Mouse (Mus musculus) neural tube, embryonic 11.5 days (tissue): ENCODE data around the gene Zbtb16. TPM values are rescaled to one million over a fixed set of nuclear protein-coding genes. Genes with fewer than 3 reads are reported as not detected.
A peak's percentile ranks its signal among the peaks of the same experiment; 100 is the strongest.

Source experiments
- ATAC-seq: fragments of 200-750 bp; cut with Nextera tagmentation; 2 replicates; pipeline ENCODE4 v1.8.0; 2017; ENCODE audit warnings: moderate number of reproducible peaks, mild to moderate bottlenecking, moderate TSS enrichment, moderate library complexity; ENCODE audit not compliant: insufficient read depth, low FRiP score, low TSS enrichment
- DNase-seq: peaks from one replicate; pipeline ENCODE4 v3.0.0-alpha.2; 2015; ENCODE audit warnings: low spot score
- H3K27ac ChIP-seq: fragments of 300-500 bp; sonication (generic); 2 replicates; pipeline ENCODE4 v1.5.1; 2014; ENCODE audit warnings: low read depth, mild to moderate bottlenecking, low read length
- H3K27me3 ChIP-seq: fragments of 300-500 bp; sonication (generic); 2 replicates; pipeline ENCODE4 v1.6.1; 2014; ENCODE audit warnings: mild to moderate bottlenecking, low read length, mixed read lengths; ENCODE audit not compliant: control insufficient read depth, insufficient read depth
- H3K36me3 ChIP-seq: fragments of 300-500 bp; sonication (generic); 2 replicates; pipeline ENCODE4 v1.6.1; 2014; ENCODE audit warnings: mild to moderate bottlenecking, low read length, moderate library complexity, mixed read lengths; ENCODE audit not compliant: control insufficient read depth, insufficient read depth
- H3K4me1 ChIP-seq: fragments of 300-500 bp; sonication (generic); 2 replicates; pipeline ENCODE4 v1.6.1; 2014; ENCODE audit warnings: low read length, mixed read lengths; ENCODE audit not compliant: control insufficient read depth, insufficient read depth
- H3K4me2 ChIP-seq: fragments of 300-500 bp; sonication (generic); 2 replicates; pipeline ENCODE4 v1.6.1; 2014; ENCODE audit warnings: low read depth, mild to moderate bottlenecking, moderate library complexity
- H3K4me3 ChIP-seq: fragments of 300-500 bp; sonication (generic); 2 replicates; pipeline ENCODE4 v1.5.1; 2014; ENCODE audit warnings: low read depth, low read length
- H3K9ac ChIP-seq: fragments of 300-500 bp; sonication (generic); 2 replicates; pipeline ENCODE4 v1.6.1; 2014; ENCODE audit warnings: mild to moderate bottlenecking, low read length
- H3K9me3 ChIP-seq: fragments of 300-500 bp; sonication (generic); 2 replicates; pipeline ENCODE4 v1.6.1; 2016; ENCODE audit warnings: low read length; ENCODE audit not compliant: control insufficient read depth
- WGBS: fragments of 180-500 bp; shearing (Covaris S2); extraction: QIAGEN DNeasy Blood & Tissue Kit; methylation state at CpG from one replicate; pipeline ENCODE4 v1.1.7; 2014; 5-methylcytosine and 5-hydroxymethylcytosine counted together
- polyA plus RNA-seq: library from polyadenylated mRNA; unstranded; fragments of >200 nt; fragmentation: Nextera tagmentation; extraction: Ambion mirVana; gene quantifications from 2 replicates; pipeline ENCODE4 v1.2.1, GENCODE M21; 2014

The Zbtb16 gene
- polyA plus RNA-seq, 1 experiment from 2014 or later: 8.0 TPM

GRCm38 (mm10) chr9:48655525-48656169 is 180.4 kb downstream of the Zbtb16 start:
- no peak overlapping the region for H3K9ac ChIP-seq
- H3K36me3 ChIP-seq: no peaks in the 10 kb centered on the region
- H3K9me3 ChIP-seq: no peaks in the 10 kb centered on the region
- H3K27me3 ChIP-seq: no peaks in the 10 kb centered on the region
- H3K27ac ChIP-seq: no peak overlapping the region
- 37% methylated on average over 5 of the region's 5 CpGs for WGBS
- ATAC-seq (no peak), DNase-seq (no peak)
- no peak overlapping the region for H3K4me2 ChIP-seq
- no peaks in the 10 kb centered on the region; the same call in 1 of the 2 replicates for H3K4me1 ChIP-seq
- no peak overlapping the region for H3K4me3 ChIP-seq

GRCm38 (mm10) chr9:48654730-48655129 is 181.3 kb downstream of the Zbtb16 start:
- WGBS: 12% methylated on average over 8 of the region's 8 CpGs

GRCm38 (mm10) chr9:48653399-48654070 is 182.5 kb downstream of the Zbtb16 start:
- H3K27me3 ChIP-seq: no peaks in the 10 kb centered on the region
- 50% methylated on average over 7 of the region's 7 CpGs for WGBS
- H3K36me3 ChIP-seq: no peaks in the 10 kb centered on the region
- no peak overlapping the region for H3K27ac ChIP-seq
- ATAC-seq (no peak), DNase-seq (no peak)
- no peak overlapping the region for H3K4me2 ChIP-seq
- H3K4me3 ChIP-seq: no peak overlapping the region
- peaks cover 18% of the 10 kb centered on the region for H3K4me1 ChIP-seq
- H3K9me3 ChIP-seq: no peaks in the 10 kb centered on the region
- H3K9ac ChIP-seq: no peak overlapping the region

More at GRCm38 (mm10) chr9:48654730-48655129, 181.3 kb downstream of the Zbtb16 start:
- peaks cover 7% of the 10 kb centered on the region for H3K4me1 ChIP-seq
- H3K36me3 ChIP-seq: no peaks in the 10 kb centered on the region
- H3K27me3 ChIP-seq: no peaks in the 10 kb centered on the region
- H3K4me2 ChIP-seq: no peak overlapping the region
- H3K9ac ChIP-seq: no peak overlapping the region
- no peak for DNase-seq
- no peak overlapping the region for H3K4me3 ChIP-seq
- no peak overlapping the region for H3K27ac ChIP-seq
- H3K9me3 ChIP-seq: no peaks in the 10 kb centered on the region
- no peak for ATAC-seq

- no peak overlapping the region for H3K4me3 ChIP-seq
- H3K4me2 ChIP-seq: no peak overlapping the region
- H3K27me3 ChIP-seq: no peaks in the 10 kb centered on the region
- no peaks in the 10 kb centered on the region for H3K36me3 ChIP-seq
- no peak overlapping the region for H3K9ac ChIP-seq
- DNase-seq (no peak), ATAC-seq (no peak)
- 41% methylated on average over 4 of the region's 4 CpGs for WGBS
- H3K27ac ChIP-seq: no peak overlapping the region
- no peaks in the 10 kb centered on the region for H3K9me3 ChIP-seq
- H3K4me1 ChIP-seq: peaks cover 30% of the 10 kb centered on the region
Observed at GRCm38 (mm10) chr9:48652026-48652425, 184.0 kb downstream of the Zbtb16 start.

GRCm38 (mm10) chr9:48650846-48651245 is 185.2 kb downstream of the Zbtb16 start:
- H3K36me3 ChIP-seq: no peaks in the 10 kb centered on the region
- peaks cover 30% of the 10 kb centered on the region for H3K4me1 ChIP-seq
- H3K4me2 ChIP-seq: no peak overlapping the region
- 77% methylated on average over 2 of the region's 2 CpGs for WGBS
- no peaks in the 10 kb centered on the region for H3K27me3 ChIP-seq
- no peaks in the 10 kb centered on the region for H3K9me3 ChIP-seq
- no peak overlapping the region for H3K9ac ChIP-seq
- H3K27ac ChIP-seq: no peak overlapping the region
- no peak overlapping the region for H3K4me3 ChIP-seq
- DNase-seq (no peak), ATAC-seq (no peak)

GRCm38 (mm10) chr9:48649851-48650685 is 186.0 kb downstream of the Zbtb16 start:
- no peaks in the 10 kb centered on the region for H3K36me3 ChIP-seq
- no peak overlapping the region for H3K4me3 ChIP-seq
- DNase-seq (no peak), ATAC-seq (no peak)
- peak overlapping the region; percentile 45 for H3K4me2 ChIP-seq
- H3K9ac ChIP-seq: no peak overlapping the region
- WGBS: 27% methylated on average over 17 of the region's 17 CpGs
- peak overlapping the region; percentile 79; the same call in 1 of the 2 replicates for H3K27ac ChIP-seq
- H3K27me3 ChIP-seq: no peaks in the 10 kb centered on the region
- peaks cover 30% of the 10 kb centered on the region for H3K4me1 ChIP-seq
- no peaks in the 10 kb centered on the region for H3K9me3 ChIP-seq

- under 1% methylated on average over 21 of the region's 22 CpGs for WGBS
- DNase-seq (peak; percentile 74), ATAC-seq (peak; percentile 69)
- peak overlapping the region; percentile 45 for H3K4me2 ChIP-seq
- peaks cover 30% of the 10 kb centered on the region for H3K4me1 ChIP-seq
- peak overlapping the region; percentile 41; the same call in 1 of the 2 replicates for H3K9ac ChIP-seq
- no peaks in the 10 kb centered on the region for H3K9me3 ChIP-seq
- peak overlapping the region; percentile 22 for H3K4me3 ChIP-seq
- H3K27ac ChIP-seq: peak overlapping the region; percentile 79
- no peaks in the 10 kb centered on the region for H3K27me3 ChIP-seq
- no peaks in the 10 kb centered on the region for H3K36me3 ChIP-seq
Observed at GRCm38 (mm10) chr9:48649098-48649766, 186.8 kb downstream of the Zbtb16 start.

- Histone ChIP-seq H3K9me3 (no peaks in the 10 kb centered on the region), H3K27me3 (no peaks in the 10 kb centered on the region), H3K4me1 (peaks cover 30% of the 10 kb centered on the region), H3K4me2 (peak overlapping the region; percentile 45), H3K27ac (peak overlapping the region; percentile 79; the same call in 1 of the 2 replicates), H3K36me3 (no peaks in the 10 kb centered on the region), H3K4me3 (no peak overlapping the region), H3K9ac (no peak overlapping the region)
- 32% methylated on average over 12 of the region's 12 CpGs for WGBS
- ATAC-seq (no peak), DNase-seq (no peak)
Observed at GRCm38 (mm10) chr9:48648285-48649097, 187.5 kb downstream of the Zbtb16 start.
